Mouse (Mus musculus): ENCODE measurements around the gene Nlk.

GRCm38 (mm10) chr11:78732619-78733018 lies 35.4 kb upstream of the Nlk start:
- TF ChIP-seq CTCF (IDR thresholded peaks at IDR 0.05; ENCODE audit: low read depth) (no peak), EP300 (IDR thresholded peaks at IDR 0.05; ENCODE audit: low read depth) (no peak)

Measured in heart, postnatal 0 days (tissue).